28 mouse cellular contexts compared by ENCODE assay signal in the genomic region with DNA sequence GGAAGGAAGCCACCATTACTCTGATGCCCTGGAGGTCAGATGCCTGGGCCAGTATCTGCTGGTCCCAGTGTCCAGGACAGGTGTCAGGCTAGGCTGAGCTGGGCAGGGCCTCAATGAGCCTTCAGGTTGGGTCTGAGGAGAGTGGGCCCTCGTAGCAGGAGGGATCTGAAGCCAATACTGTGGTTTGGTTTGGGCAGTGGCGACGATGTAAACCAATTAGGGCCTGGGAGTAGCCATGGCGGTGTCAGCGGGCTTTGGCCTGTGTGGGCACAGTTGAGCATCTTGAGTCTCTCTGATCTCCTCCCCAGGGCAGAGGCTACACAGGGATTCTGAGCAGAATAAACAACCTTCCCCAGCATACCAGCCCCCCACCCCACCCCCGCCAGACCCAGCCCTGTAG. TPM values are rescaled to one million over a fixed set of nuclear protein-coding genes. Genes with fewer than 3 reads are reported as not detected.
DNase-seq lines count a peak whose midpoint lies in the region; ATAC-seq lines count a peak whose summit lies in the region.
"Had no signal": no experiment of that assay in that cellular context is flagged by ENCODE, and none has a peak within 500 bp of the region (broad histone marks: within the 10 kb centered on the region; RNA-seq: fewer than 3 reads in every experiment).

No protein-coding gene starts in this region.

- WGBS in forebrain, embryonic 11.5 days = 82% methylated on average over 6 of the region's 6 CpGs
- WGBS in forebrain, embryonic 16.5 days = 73% methylated on average over 6 of the region's 6 CpGs
- 76% methylated on average over 6 of the region's 6 CpGs for WGBS in kidney, embryonic 14.5 days
- WGBS in liver, embryonic 12.5 days (ENCODE audit: insufficient replicate concordance) = 70% methylated on average over 6 of the region's 6 CpGs
- WGBS in liver, embryonic 11.5 days = 73% methylated on average over 6 of the region's 6 CpGs

- H3K9me3 ChIP-seq in forebrain, embryonic 11.5 days (ENCODE audit: control insufficient read depth, low read length) = no peaks in the 10 kb centered on the region
- no peaks in the 10 kb centered on the region for H3K9me3 ChIP-seq in forebrain, embryonic 16.5 days (ENCODE audit: control insufficient read depth, low read length)
- no peaks in the 10 kb centered on the region for H3K9me3 ChIP-seq in kidney, embryonic 14.5 days (ENCODE audit: control insufficient read depth, low read length)
- no peaks in the 10 kb centered on the region for H3K9me3 ChIP-seq in liver, embryonic 12.5 days (replicated peaks)
- no peaks in the 10 kb centered on the region for H3K9me3 ChIP-seq in liver, embryonic 11.5 days (ENCODE audit: control insufficient read depth, low read length)
- H3K9me3 ChIP-seq: embryonic facial prominence, embryonic 10.5 days; embryonic facial prominence, embryonic 13.5 days; forebrain, embryonic 13.5 days; heart, embryonic 13.5 days; hindbrain, embryonic 12.5 days; hindbrain, embryonic 15.5 days had no signal

- ATAC-seq in forebrain, embryonic 11.5 days (replicated peaks; ENCODE audit: low FRiP score) = no peak
- no peak for ATAC-seq in forebrain, embryonic 16.5 days
- ATAC-seq in kidney, embryonic 14.5 days (ENCODE audit: low FRiP score, low TSS enrichment) = 0 out of 2 replicates have a peak, but pooled peaks have one; percentile 52
- ATAC-seq in liver, embryonic 12.5 days = 0 out of 2 replicates have a peak, but pooled peaks have one; percentile 27
- no peak for ATAC-seq in liver, embryonic 11.5 days (replicated peaks; ENCODE audit: low FRiP score)
- ATAC-seq: activated CD4-positive, CD25-positive, alpha-beta regulatory T cell, adult 4 months; forebrain, embryonic 13.5 days; forebrain, postnatal 0 days had no signal

- no peak overlapping the region for H3K4me2 ChIP-seq in forebrain, embryonic 11.5 days (ENCODE audit: low read depth, low read length, severe bottlenecking)
- no peak overlapping the region for H3K4me2 ChIP-seq in forebrain, embryonic 16.5 days (ENCODE audit: low read length)
- H3K4me2 ChIP-seq in kidney, embryonic 14.5 days (replicated peaks; ENCODE audit: low read depth, low read length) = no peak overlapping the region
- no peak overlapping the region for H3K4me2 ChIP-seq in liver, embryonic 12.5 days
- H3K4me2 ChIP-seq in liver, embryonic 11.5 days = no peak overlapping the region
- H3K4me2 ChIP-seq: embryonic facial prominence, embryonic 13.5 days; forebrain, embryonic 13.5 days; heart, embryonic 13.5 days; hindbrain, embryonic 12.5 days; hindbrain, embryonic 15.5 days had no signal

- no peaks in the 10 kb centered on the region for H3K4me1 ChIP-seq in forebrain, embryonic 11.5 days (replicated peaks; ENCODE audit: control insufficient read depth, insufficient read depth, low read length)
- H3K4me1 ChIP-seq in forebrain, embryonic 16.5 days (replicated peaks; ENCODE audit: control insufficient read depth, insufficient read depth, low read length) = no peaks in the 10 kb centered on the region
- H3K4me1 ChIP-seq in kidney, embryonic 14.5 days (ENCODE audit: control insufficient read depth, insufficient read depth, low read length) = no peaks in the 10 kb centered on the region
- no peaks in the 10 kb centered on the region for H3K4me1 ChIP-seq in liver, embryonic 12.5 days
- no peaks in the 10 kb centered on the region for H3K4me1 ChIP-seq in liver, embryonic 11.5 days (replicated peaks; ENCODE audit: control insufficient read depth, insufficient read depth, low read length)
- H3K4me1 ChIP-seq: embryonic facial prominence, embryonic 10.5 days; embryonic facial prominence, embryonic 13.5 days; forebrain, embryonic 13.5 days; heart, embryonic 13.5 days had no signal

- DNase-seq in forebrain, embryonic 11.5 days (ENCODE audit: low spot score) = peak; percentile 22
- DNase-seq in kidney, adult 9 months = no peak
- DNase-seq in liver, embryonic 11.5 days (ENCODE audit: low spot score) = no peak
- peak; percentile 2 for DNase-seq in urinary bladder, postnatal 14 days (ENCODE audit: low spot score)
- no peak for DNase-seq in urinary bladder, adult 18-20 months (ENCODE audit: low spot score in 2 of 2)
- DNase-seq: adrenal gland, adult 8-10 months; adrenal gland, postnatal 25 days; cerebellum, adult 11-12 months; cerebellum, adult 8-10 months; cerebellum, postnatal 10 days; cerebellum, postnatal 36 days; embryo, embryonic 11 days; forebrain, postnatal 0 days; gastrocnemius, adult 2 months; gastrocnemius, postnatal 14 days; heart, adult 18-20 months; heart, postnatal 4 days had no signal

- no peak overlapping the region for H3K9ac ChIP-seq in forebrain, embryonic 11.5 days (ENCODE audit: low read length)
- H3K9ac ChIP-seq in forebrain, embryonic 16.5 days (replicated peaks; ENCODE audit: low read depth, low read length) = no peak overlapping the region
- no peak overlapping the region for H3K9ac ChIP-seq in kidney, embryonic 14.5 days (ENCODE audit: low read depth, low read length)
- H3K9ac ChIP-seq in liver, embryonic 12.5 days = no peak overlapping the region
- no peak overlapping the region for H3K9ac ChIP-seq in liver, embryonic 11.5 days (ENCODE audit: low read depth, low read length)
- H3K9ac ChIP-seq: embryonic facial prominence, embryonic 13.5 days; forebrain, embryonic 13.5 days; forebrain, postnatal 0 days; heart, embryonic 13.5 days; hindbrain, embryonic 12.5 days; hindbrain, embryonic 15.5 days had no signal

- H3K4me3 ChIP-seq in forebrain, embryonic 11.5 days (ENCODE audit: low read depth, low read length) = no peak overlapping the region
- no peak overlapping the region for H3K4me3 ChIP-seq in forebrain, embryonic 16.5 days (replicated peaks; ENCODE audit: low read length)
- no peak overlapping the region for H3K4me3 ChIP-seq in kidney, embryonic 14.5 days (ENCODE audit: low read length)
- H3K4me3 ChIP-seq in liver, embryonic 12.5 days = no peak overlapping the region
- H3K4me3 ChIP-seq in liver, embryonic 11.5 days (ENCODE audit: low read depth, low read length) = no peak overlapping the region
- H3K4me3 ChIP-seq: embryonic facial prominence, embryonic 10.5 days; embryonic facial prominence, embryonic 13.5 days; erythroblast, embryonic 14.5 days; forebrain, embryonic 13.5 days; gastrocnemius, adult 2 months; heart, embryonic 13.5 days; hindbrain, embryonic 12.5 days; hindbrain, embryonic 15.5 days had no signal

- no peaks in the 10 kb centered on the region for H3K27me3 ChIP-seq in forebrain, embryonic 11.5 days (ENCODE audit: control insufficient read depth, insufficient read depth, low read length)
- H3K27me3 ChIP-seq in forebrain, embryonic 16.5 days (replicated peaks; ENCODE audit: control insufficient read depth, insufficient read depth, low read length) = no peaks in the 10 kb centered on the region
- H3K27me3 ChIP-seq in kidney, embryonic 14.5 days (ENCODE audit: control insufficient read depth, insufficient read depth, low read length) = 0 out of 2 replicates have a peak, but pooled peaks cover 2% of the 10 kb centered on the region
- 0 out of 2 replicates have a peak, but pooled peaks cover 10% of the 10 kb centered on the region for H3K27me3 ChIP-seq in liver, embryonic 12.5 days (replicated peaks)
- H3K27me3 ChIP-seq in liver, embryonic 11.5 days (replicated peaks; ENCODE audit: control insufficient read depth, insufficient read depth, low read length) = no peaks in the 10 kb centered on the region
- H3K27me3 ChIP-seq: forebrain, embryonic 13.5 days; hindbrain, embryonic 12.5 days; hindbrain, embryonic 15.5 days had no signal

- no peaks in the 10 kb centered on the region for H3K36me3 ChIP-seq in forebrain, embryonic 11.5 days (ENCODE audit: control insufficient read depth, insufficient read depth, low read length)
- H3K36me3 ChIP-seq in forebrain, embryonic 16.5 days (ENCODE audit: control insufficient read depth, insufficient read depth) = no peaks in the 10 kb centered on the region
- H3K36me3 ChIP-seq in kidney, embryonic 14.5 days (ENCODE audit: control insufficient read depth, insufficient read depth, low read length) = no peaks in the 10 kb centered on the region
- no peaks in the 10 kb centered on the region for H3K36me3 ChIP-seq in liver, embryonic 12.5 days
- H3K36me3 ChIP-seq in liver, embryonic 11.5 days (ENCODE audit: control insufficient read depth, insufficient read depth, low read length) = no peaks in the 10 kb centered on the region
- H3K36me3 ChIP-seq: embryonic facial prominence, embryonic 10.5 days; embryonic facial prominence, embryonic 13.5 days; heart, embryonic 13.5 days; hindbrain, embryonic 12.5 days had no signal

- H3K27ac ChIP-seq in forebrain, embryonic 11.5 days (ENCODE audit: low read depth, low read length) = no peak overlapping the region
- no peak overlapping the region for H3K27ac ChIP-seq in forebrain, embryonic 16.5 days (ENCODE audit: low read length)
- H3K27ac ChIP-seq in kidney, embryonic 14.5 days (ENCODE audit: low read depth, low read length) = no peak overlapping the region
- no peak overlapping the region for H3K27ac ChIP-seq in liver, embryonic 12.5 days
- no peak overlapping the region for H3K27ac ChIP-seq in liver, embryonic 11.5 days (ENCODE audit: low read depth, low read length)
- H3K27ac ChIP-seq: embryonic facial prominence, embryonic 10.5 days; embryonic facial prominence, embryonic 13.5 days; forebrain, embryonic 13.5 days; gastrocnemius, adult 2 months; heart, embryonic 13.5 days; hindbrain, embryonic 12.5 days; hindbrain, embryonic 15.5 days had no signal

RNA-seq across cellular contexts. Expression of a gene that starts 55.3 kb away (rescaled TPM):
- 8.1 and 9.3 TPM in 2 replicates for polyA plus RNA-seq in forebrain, embryonic 11.5 days (2014; fragmentation: Nextera tagmentation; extraction: Ambion mirVana)
- polyA plus RNA-seq in forebrain, embryonic 16.5 days (2015; fragmentation: Nextera tagmentation; extraction: Ambion mirVana) = 11.2 and 12.5 TPM in 2 replicates
- polyA plus RNA-seq in kidney, embryonic 14.5 days (2014; fragmentation: Nextera tagmentation; extraction: Ambion mirVana) = 9.9 and 18.4 TPM in 2 replicates
- 9.4 and 9.6 TPM in 2 replicates for polyA plus RNA-seq in liver, embryonic 12.5 days (2016; fragmentation: Nextera tagmentation; extraction: Ambion mirVana)
- polyA plus RNA-seq in liver, embryonic 11.5 days (2014; fragmentation: Nextera tagmentation; extraction: Ambion mirVana) = 14.3 and 16.3 TPM in 2 replicates

Comparison
In these comparisons a context has a peak if more than half of its experiments do, and no peak if none do; other contexts are left out.
1. ATAC-seq: peak in kidney, embryonic 14.5 days (single experiment) and liver, embryonic 12.5 days (single experiment); none in forebrain, embryonic 11.5 days (single experiment), forebrain, embryonic 16.5 days (single experiment) and liver, embryonic 11.5 days (single experiment).
2. DNase-seq: peak in forebrain, embryonic 11.5 days (single experiment) and urinary bladder, postnatal 14 days (single experiment); none in kidney, adult 9 months (single experiment), liver, embryonic 11.5 days (single experiment) and urinary bladder, adult 18-20 months (0 of 2).